Mouse (Mus musculus): ENCODE data around the gene Smok3b. TPM values are rescaled to one million over a fixed set of nuclear protein-coding genes. Genes with fewer than 3 reads are reported as not detected.
A peak's percentile ranks its signal among the peaks of the same experiment; 100 is the strongest.

The Smok3b gene
- polyA plus RNA-seq, 1 experiment from 2014 or later, result not detected

GRCm38 (mm10) chr5:138085421-138085911 is 64.2 kb downstream of the Smok3b start:
- no peaks in the 10 kb centered on the region for H3K9me3 ChIP-seq (replicated peaks)
- WGBS, result under 1% methylated on average over 18 of the region's 18 CpGs
- H3K4me3 ChIP-seq, result peak overlapping the region; percentile 100
- peak overlapping the region; percentile 87 for H3K27ac ChIP-seq
- H3K27me3 ChIP-seq, result no peaks in the 10 kb centered on the region
- H3K4me1 ChIP-seq (replicated peaks), result peaks cover 7% of the 10 kb centered on the region
- H3K4me2 ChIP-seq, result peak overlapping the region; percentile 73
- H3K9ac ChIP-seq, result peak overlapping the region; percentile 99
- ATAC-seq (replicated peaks; ENCODE audit: insufficient number of reproducible peaks, insufficient read depth, low FRiP score, low read depth), result no peak
- H3K36me3 ChIP-seq, result no peaks in the 10 kb centered on the region

DNA sequence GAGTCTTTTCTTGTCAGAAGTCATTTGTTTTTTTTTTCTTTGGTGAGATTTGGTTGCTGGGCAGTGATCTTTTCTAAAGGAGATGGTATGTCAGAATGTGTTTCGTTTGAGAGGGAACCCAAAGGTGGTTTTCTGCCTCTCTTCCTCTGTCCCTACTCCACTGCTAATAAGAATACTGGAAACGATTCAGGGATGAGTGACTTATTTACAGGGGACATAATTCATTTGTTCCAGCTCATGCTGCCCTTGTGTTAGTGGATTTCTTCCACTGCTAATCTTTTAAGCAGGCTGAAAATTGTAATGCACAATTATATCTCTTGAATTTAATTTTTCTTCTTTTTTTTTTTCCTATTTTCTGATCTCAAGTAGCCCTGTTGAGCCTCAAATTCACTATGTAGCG is 65.6 kb downstream of the Smok3b start:
- Histone ChIP-seq H3K9ac (no peak overlapping the region), H3K27ac (no peak overlapping the region), H3K27me3 (no peaks in the 10 kb centered on the region), H3K4me1 (replicated peaks) (peaks cover 7% of the 10 kb centered on the region), H3K4me3 (no peak overlapping the region), H3K36me3 (no peaks in the 10 kb centered on the region), H3K4me2 (peak overlapping the region; percentile 73; the same call in 1 of the 2 replicates), H3K9me3 (replicated peaks) (no peaks in the 10 kb centered on the region)
- ATAC-seq (replicated peaks; ENCODE audit: insufficient number of reproducible peaks, insufficient read depth, low FRiP score, low read depth), result no peak
- 84% methylated on average over 3 of the region's 3 CpGs for WGBS

DNA sequence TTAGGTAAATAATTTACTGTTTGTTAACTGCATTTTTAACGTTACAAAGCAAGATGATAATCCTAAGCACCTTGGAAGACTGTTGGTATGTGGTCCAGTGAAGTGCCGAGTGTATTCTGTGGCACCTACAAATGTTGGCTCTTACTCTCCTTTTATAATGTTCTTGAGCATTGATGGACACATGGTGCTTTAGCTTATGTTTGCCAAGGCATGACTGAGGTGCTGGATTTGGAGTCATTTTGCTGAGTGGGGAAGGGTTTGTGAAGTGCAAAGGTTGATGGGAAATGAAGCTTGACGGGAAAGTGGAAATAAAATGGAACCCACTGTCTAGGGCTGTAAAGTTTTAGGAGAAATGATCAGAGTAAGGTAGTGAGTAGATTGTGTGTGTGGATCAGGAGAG is 67.1 kb downstream of the Smok3b start:
- Histone ChIP-seq H3K9ac (no peak overlapping the region), H3K36me3 (peaks cover 7% of the 10 kb centered on the region; the same call in 1 of the 2 replicates), H3K4me2 (no peak overlapping the region), H3K9me3 (replicated peaks) (no peaks in the 10 kb centered on the region), H3K27me3 (no peaks in the 10 kb centered on the region), H3K27ac (no peak overlapping the region), H3K4me3 (no peak overlapping the region), H3K4me1 (replicated peaks) (peaks cover 7% of the 10 kb centered on the region)
- 83% methylated on average over 3 of the region's 3 CpGs for WGBS
- ATAC-seq (replicated peaks; ENCODE audit: insufficient number of reproducible peaks, insufficient read depth, low FRiP score, low read depth), result no peak

- Histone ChIP-seq H3K4me1 (replicated peaks) (peaks cover 7% of the 10 kb centered on the region), H3K27me3 (no peaks in the 10 kb centered on the region), H3K4me3 (no peak overlapping the region), H3K4me2 (no peak overlapping the region), H3K27ac (no peak overlapping the region), H3K36me3 (peaks cover 12% of the 10 kb centered on the region), H3K9me3 (replicated peaks) (no peaks in the 10 kb centered on the region), H3K9ac (no peak overlapping the region)
- no peak for ATAC-seq (replicated peaks; ENCODE audit: insufficient number of reproducible peaks, insufficient read depth, low FRiP score, low read depth)
- 82% methylated on average over 6 of the region's 6 CpGs for WGBS
Measured at GRCm38 (mm10) chr5:138089108-138089551, 67.9 kb downstream of the Smok3b start.

DNA sequence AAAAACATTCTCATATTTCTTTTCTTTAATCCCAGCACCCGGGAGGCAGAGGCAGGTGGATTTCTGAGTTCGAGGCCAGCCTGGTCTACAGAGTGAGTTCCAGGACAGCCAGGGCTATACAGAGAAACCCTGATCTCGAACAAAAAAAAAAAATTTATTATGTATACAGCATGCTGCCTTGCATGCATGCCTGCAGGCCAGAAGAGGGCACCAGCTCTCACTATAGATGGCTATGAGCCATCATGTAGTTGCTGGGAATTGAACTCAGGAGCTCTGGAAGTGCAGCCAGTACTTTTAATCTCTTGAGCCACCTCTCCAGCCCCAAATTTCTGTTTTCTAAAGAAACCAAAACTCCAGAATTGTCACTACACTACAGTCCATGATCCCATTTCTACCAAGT is 69.0 kb downstream of the Smok3b start:
- ATAC-seq (replicated peaks; ENCODE audit: insufficient number of reproducible peaks, insufficient read depth, low FRiP score, low read depth), result no peak
- no peak overlapping the region for H3K4me3 ChIP-seq
- H3K27ac ChIP-seq, result no peak overlapping the region
- H3K27me3 ChIP-seq, result no peaks in the 10 kb centered on the region
- H3K9ac ChIP-seq, result no peak overlapping the region
- no peak overlapping the region for H3K4me2 ChIP-seq
- peaks cover 24% of the 10 kb centered on the region for H3K36me3 ChIP-seq
- no peaks in the 10 kb centered on the region for H3K9me3 ChIP-seq (replicated peaks)
- WGBS, result 77% methylated on average over 3 of the region's 3 CpGs
- H3K4me1 ChIP-seq (replicated peaks), result peaks cover 7% of the 10 kb centered on the region

DNA sequence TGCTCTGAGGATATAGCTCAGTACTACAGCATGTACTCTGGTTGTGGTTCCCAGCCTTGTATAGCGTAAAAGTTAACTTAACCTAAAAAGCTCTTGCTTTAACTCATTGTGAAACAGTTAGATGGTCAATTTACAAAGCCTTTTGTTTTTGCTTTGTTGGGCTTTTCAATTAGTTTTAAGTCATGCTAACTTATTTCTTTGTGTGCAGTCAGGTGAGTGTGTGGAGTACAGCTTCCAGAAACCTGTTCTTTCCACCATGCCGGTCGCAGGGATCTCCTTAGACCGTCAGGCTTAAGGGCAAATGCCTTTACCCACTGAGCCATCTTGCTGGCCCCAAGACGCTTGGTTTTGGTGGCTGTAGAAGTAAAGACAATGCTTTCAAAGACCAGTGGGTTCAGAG is 69.5 kb downstream of the Smok3b start:
- Histone ChIP-seq H3K9me3 (replicated peaks) (no peaks in the 10 kb centered on the region), H3K4me1 (replicated peaks) (peaks cover 7% of the 10 kb centered on the region), H3K9ac (no peak overlapping the region), H3K27ac (no peak overlapping the region), H3K36me3 (peaks cover 26% of the 10 kb centered on the region), H3K27me3 (no peaks in the 10 kb centered on the region), H3K4me3 (no peak overlapping the region), H3K4me2 (no peak overlapping the region)
- no peak for ATAC-seq (replicated peaks; ENCODE audit: insufficient number of reproducible peaks, insufficient read depth, low FRiP score, low read depth)
- 93% methylated on average over 5 of the region's 5 CpGs for WGBS

DNA sequence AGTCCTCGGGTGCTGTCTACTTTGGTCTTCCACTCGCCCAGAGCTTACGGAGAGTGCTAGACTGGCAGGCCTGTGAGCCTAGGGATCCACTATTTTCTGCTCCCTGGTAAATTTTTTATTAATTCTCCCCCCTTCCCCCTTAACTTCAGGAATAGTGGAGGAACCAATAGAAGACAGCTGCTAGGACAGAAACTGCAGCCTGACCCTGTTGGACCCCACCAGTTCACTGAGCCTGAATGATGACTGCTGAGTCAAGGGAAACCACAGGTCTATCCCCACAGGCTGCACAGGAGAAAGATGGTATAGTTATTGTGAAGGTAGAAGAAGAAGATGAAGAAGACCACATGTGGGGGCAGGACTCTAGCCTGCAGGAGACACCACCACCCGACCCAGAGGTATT is 71.5 kb downstream of the Smok3b start:
- Histone ChIP-seq H3K9ac (no peak overlapping the region), H3K9me3 (replicated peaks) (no peaks in the 10 kb centered on the region), H3K27me3 (no peaks in the 10 kb centered on the region), H3K4me1 (replicated peaks) (0 out of 2 replicates have a peak, but pooled peaks cover 2% of the 10 kb centered on the region), H3K4me2 (no peak overlapping the region), H3K27ac (no peak overlapping the region), H3K4me3 (no peak overlapping the region), H3K36me3 (peaks cover 44% of the 10 kb centered on the region)
- no peak for ATAC-seq (replicated peaks; ENCODE audit: insufficient number of reproducible peaks, insufficient read depth, low FRiP score, low read depth)
- WGBS, result 84% methylated on average over 4 of the region's 4 CpGs

- Histone ChIP-seq H3K9me3 (replicated peaks) (no peaks in the 10 kb centered on the region), H3K4me1 (replicated peaks) (no peaks in the 10 kb centered on the region), H3K4me2 (no peak overlapping the region), H3K4me3 (no peak overlapping the region), H3K9ac (no peak overlapping the region), H3K27ac (no peak overlapping the region), H3K36me3 (peaks cover 61% of the 10 kb centered on the region), H3K27me3 (no peaks in the 10 kb centered on the region)
- WGBS, result 93% methylated on average over 6 of the region's 6 CpGs
- no peak for ATAC-seq (replicated peaks; ENCODE audit: insufficient number of reproducible peaks, insufficient read depth, low FRiP score, low read depth)
Measured at GRCm38 (mm10) chr5:138094474-138094873, 73.2 kb downstream of the Smok3b start.

Other genes starting within 250 kb of the Smok3b start
- gene Ppp1r35, start 242.6 kb upstream of the Smok3b start, polyA plus RNA-seq (2015; fragmentation: Nextera tagmentation; extraction: Ambion mirVana), result 21.1 and 25.5 TPM in 2 replicates
- 5.3 and 7.6 TPM in 2 replicates for gene Mepce, start 233.8 kb upstream of the Smok3b start, polyA plus RNA-seq (2015; fragmentation: Nextera tagmentation; extraction: Ambion mirVana)
- gene Zcwpw1, start 233.6 kb upstream of the Smok3b start, polyA plus RNA-seq (2015; fragmentation: Nextera tagmentation; extraction: Ambion mirVana), result 7.8 and 11.4 TPM in 2 replicates
- gene Pilra, start 185.1 kb upstream of the Smok3b start, polyA plus RNA-seq (2015; fragmentation: Nextera tagmentation; extraction: Ambion mirVana), result 1.8 and 2.2 TPM in 2 replicates
- 0.58 and 0.61 TPM in 2 replicates for gene Pilrb1, start 163.3 kb upstream of the Smok3b start, polyA plus RNA-seq (2015; fragmentation: Nextera tagmentation; extraction: Ambion mirVana)
- 1.5 and 3.4 TPM in 2 replicates for gene Pilrb2, start 149.6 kb upstream of the Smok3b start, polyA plus RNA-seq (2015; fragmentation: Nextera tagmentation; extraction: Ambion mirVana)
- 0.09 TPM in 1 of 2 replicates, not detected in the other for gene Cyp3a13, start 99.8 kb upstream of the Smok3b start, polyA plus RNA-seq (2015; fragmentation: Nextera tagmentation; extraction: Ambion mirVana)
- gene Gjc3, start 58.3 kb upstream of the Smok3b start, polyA plus RNA-seq (2015; fragmentation: Nextera tagmentation; extraction: Ambion mirVana), result 0.08 TPM in 1 of 2 replicates, not detected in the other
- gene Azgp1, start 39.9 kb upstream of the Smok3b start, polyA plus RNA-seq (2015; fragmentation: Nextera tagmentation; extraction: Ambion mirVana), result 0.13 TPM in 1 of 2 replicates, not detected in the other
- not detected in 2 replicates for gene Smok3a, start 168 bp upstream of the Smok3b start, polyA plus RNA-seq (2015; fragmentation: Nextera tagmentation; extraction: Ambion mirVana)
- not detected in 2 replicates for gene Smok3c, start 31.8 kb downstream of the Smok3b start, polyA plus RNA-seq (2015; fragmentation: Nextera tagmentation; extraction: Ambion mirVana)
- gene Zkscan1, start 63.7 kb downstream of the Smok3b start, polyA plus RNA-seq (2015; fragmentation: Nextera tagmentation; extraction: Ambion mirVana), result 8.4 and 10.2 TPM in 2 replicates
- 31.2 and 45.8 TPM in 2 replicates for gene Zscan21, start 95.5 kb downstream of the Smok3b start, polyA plus RNA-seq (2015; fragmentation: Nextera tagmentation; extraction: Ambion mirVana)
- gene Zfp113, start 134.3 kb downstream of the Smok3b start, polyA plus RNA-seq (2015; fragmentation: Nextera tagmentation; extraction: Ambion mirVana), result 10.5 and 14.3 TPM in 2 replicates
- 231 and 274 TPM in 2 replicates for gene Cops6, start 139.6 kb downstream of the Smok3b start, polyA plus RNA-seq (2015; fragmentation: Nextera tagmentation; extraction: Ambion mirVana)
- gene Ap4m1, start 150.6 kb downstream of the Smok3b start, polyA plus RNA-seq (2015; fragmentation: Nextera tagmentation; extraction: Ambion mirVana), result 10.4 and 13.9 TPM in 2 replicates
- gene Mcm7, start 151.0 kb downstream of the Smok3b start, polyA plus RNA-seq (2015; fragmentation: Nextera tagmentation; extraction: Ambion mirVana), result 91.8 and 123 TPM in 2 replicates
- 54.4 and 61.7 TPM in 2 replicates for gene Taf6, start 166.0 kb downstream of the Smok3b start, polyA plus RNA-seq (2015; fragmentation: Nextera tagmentation; extraction: Ambion mirVana)
- 18.8 and 27.3 TPM in 2 replicates for gene Cnpy4, start 166.1 kb downstream of the Smok3b start, polyA plus RNA-seq (2015; fragmentation: Nextera tagmentation; extraction: Ambion mirVana)
- gene Mblac1, start 172.9 kb downstream of the Smok3b start, polyA plus RNA-seq (2015; fragmentation: Nextera tagmentation; extraction: Ambion mirVana), result 5.1 and 6.7 TPM in 2 replicates
- gene Nxpe5, start 204.5 kb downstream of the Smok3b start, polyA plus RNA-seq (2015; fragmentation: Nextera tagmentation; extraction: Ambion mirVana), result not detected in 2 replicates
- 78.6 and 81.2 TPM in 2 replicates for gene Lamtor4, start 234.1 kb downstream of the Smok3b start, polyA plus RNA-seq (2015; fragmentation: Nextera tagmentation; extraction: Ambion mirVana)
- 2.9 and 4.7 TPM in 2 replicates for gene BC037034, start 242.6 kb downstream of the Smok3b start, polyA plus RNA-seq (2015; fragmentation: Nextera tagmentation; extraction: Ambion mirVana)